Mouse (Mus musculus) spleen, postnatal 10 days (tissue): ENCODE data around the gene Kat2a.

Experiments used
- DNase-seq, 2 experiments: peaks; one replicate each; pipeline ENCODE4 v3.0.0; 2021 to 2022; ENCODE audit warnings: low spot score in 2 of 2

Gene Kat2a

GRCm38 (mm10) chr11:100735954-100736745, 23.9 kb upstream of the Kat2a start:
- DNase-seq: peak; percentile 39 to 46

GRCm38 (mm10) chr11:100735134-100735865, 23.0 kb upstream of the Kat2a start:
- DNase-seq: no peak

DNA sequence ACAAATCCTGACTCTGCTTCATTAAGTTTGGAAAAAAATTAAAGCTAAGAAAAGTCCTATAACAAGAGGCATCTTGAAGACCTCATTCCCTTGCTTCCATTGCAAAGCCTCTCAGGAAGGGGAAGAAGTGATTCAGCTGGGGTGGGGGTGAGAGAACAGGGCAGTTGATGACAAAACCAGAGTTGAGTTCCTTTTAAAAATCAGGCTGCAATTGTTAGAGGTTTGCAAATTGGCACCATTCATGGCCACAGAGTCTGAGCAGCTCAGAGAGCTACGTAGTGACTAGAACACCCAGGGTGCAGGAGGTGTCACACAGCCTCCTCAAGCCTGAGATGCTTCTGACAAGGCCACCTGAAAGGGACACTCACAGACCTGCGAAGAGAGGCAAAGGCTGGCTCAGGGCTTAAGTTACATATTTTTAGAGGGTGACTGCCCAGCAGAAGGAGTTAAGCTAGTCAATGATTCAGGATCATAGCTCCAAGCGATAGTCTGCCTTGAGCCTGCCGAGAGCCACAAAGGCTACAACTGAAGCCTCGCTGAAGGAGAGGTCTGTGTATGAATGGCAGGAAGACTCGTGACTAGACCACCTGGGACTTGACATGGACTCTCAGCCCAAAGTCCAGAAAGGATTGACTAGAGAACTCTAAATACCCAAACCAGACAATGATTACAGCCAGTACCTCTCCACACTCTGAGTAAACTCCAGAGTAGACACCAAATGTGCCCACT, 18.4 kb upstream of the Kat2a start:
- DNase-seq: no peak

DNA sequence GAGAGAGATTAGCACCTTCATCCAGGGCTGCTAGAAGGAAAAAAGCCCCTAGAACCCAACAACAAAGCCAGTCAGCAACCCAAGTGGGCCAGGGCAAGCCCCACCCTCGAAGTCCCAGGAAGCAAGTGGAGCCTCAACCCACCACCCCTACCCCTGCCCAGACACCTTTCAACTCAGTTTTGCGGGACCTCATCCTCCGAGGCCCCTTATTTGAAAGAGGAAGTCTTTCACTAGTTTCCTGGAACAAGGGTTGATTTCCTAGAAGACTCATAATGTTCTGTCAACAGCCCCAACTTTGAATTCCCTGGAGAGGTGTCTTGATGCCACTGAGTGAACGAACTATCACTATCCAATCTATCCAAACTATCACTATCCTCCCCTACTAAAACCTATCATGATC, 17.7 kb upstream of the Kat2a start:
- DNase-seq: no peak

DNA sequence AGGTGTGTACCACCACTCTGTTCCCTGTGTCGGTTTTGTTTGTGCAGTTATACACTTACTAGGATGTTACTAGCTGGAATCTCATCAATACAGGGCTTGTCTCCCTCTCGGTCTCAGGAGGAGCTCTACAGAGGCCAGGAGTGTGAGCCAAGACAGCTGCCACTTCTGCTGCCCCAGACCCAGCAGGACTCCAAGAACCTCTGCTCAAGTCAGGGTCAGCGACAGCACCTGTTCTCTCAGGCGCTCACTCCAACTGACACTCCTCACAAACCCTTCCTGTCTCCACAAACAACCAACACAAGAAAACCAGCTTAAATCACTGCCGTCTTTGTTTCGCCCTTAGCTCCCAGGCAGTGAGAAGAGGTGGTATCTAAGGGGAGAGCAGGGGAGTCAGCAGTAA, 16.3 kb upstream of the Kat2a start:
- DNase-seq: no peak

- DNase-seq: no peak
Observed at GRCm38 (mm10) chr11:100727201-100727600, 14.9 kb upstream of the Kat2a start.

GRCm38 (mm10) chr11:100724919-100725512, 12.8 kb upstream of the Kat2a start:
- DNase-seq: no peak

- no peak for DNase-seq
Observed at GRCm38 (mm10) chr11:100722493-100723028, 10.3 kb upstream of the Kat2a start.

- no peak for DNase-seq
Observed at GRCm38 (mm10) chr11:100721776-100722492, 9.7 kb upstream of the Kat2a start.

DNA sequence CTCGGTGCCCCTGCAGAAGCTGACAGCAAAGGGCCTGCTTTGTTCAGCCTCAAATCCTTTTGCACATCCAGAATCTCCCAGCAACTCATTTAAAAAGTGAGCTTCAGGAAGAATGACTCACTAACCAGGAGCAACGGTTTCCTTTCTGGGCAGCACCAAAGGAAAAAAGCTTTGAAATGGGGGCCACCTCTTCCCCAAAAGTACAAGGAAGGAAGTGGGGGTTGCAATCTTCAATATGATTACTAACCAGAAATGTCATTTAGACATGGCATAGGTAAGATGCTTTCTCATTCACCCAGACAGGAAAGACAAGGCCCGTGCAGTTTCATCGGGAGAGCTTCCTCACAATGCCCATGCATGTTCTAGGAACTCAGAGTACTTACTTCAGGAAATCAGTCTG, 9.0 kb upstream of the Kat2a start:
- no peak for DNase-seq

- no peak for DNase-seq
Observed at GRCm38 (mm10) chr11:100720345-100720744, 8.1 kb upstream of the Kat2a start.

- DNase-seq: no peak
Observed at GRCm38 (mm10) chr11:100719893-100720292, 7.6 kb upstream of the Kat2a start.

DNA sequence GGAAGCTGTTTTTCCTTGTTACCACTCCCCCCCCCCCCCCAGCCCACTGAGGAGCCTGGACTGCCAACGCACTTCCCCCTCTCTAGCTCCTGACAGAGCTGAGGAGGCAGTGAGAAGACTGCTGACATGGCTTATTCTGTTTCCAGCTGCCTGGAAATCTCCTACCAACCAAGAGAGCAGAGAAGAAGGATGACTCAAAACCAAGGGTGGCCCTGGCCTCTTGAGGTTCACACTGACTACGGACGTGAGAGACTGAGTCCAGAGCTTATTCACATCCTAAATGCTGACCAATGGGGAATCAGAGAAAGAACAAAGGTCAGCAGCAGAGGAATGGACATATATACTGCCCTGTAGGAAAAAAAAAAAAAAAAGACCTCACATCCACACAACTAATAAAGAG, 7.0 kb upstream of the Kat2a start:
- no peak for DNase-seq

- no peak for DNase-seq
Observed at GRCm38 (mm10) chr11:100718866-100719265, 6.6 kb upstream of the Kat2a start.

- no peak for DNase-seq
Observed at GRCm38 (mm10) chr11:100718462-100718861, 6.2 kb upstream of the Kat2a start.

DNA sequence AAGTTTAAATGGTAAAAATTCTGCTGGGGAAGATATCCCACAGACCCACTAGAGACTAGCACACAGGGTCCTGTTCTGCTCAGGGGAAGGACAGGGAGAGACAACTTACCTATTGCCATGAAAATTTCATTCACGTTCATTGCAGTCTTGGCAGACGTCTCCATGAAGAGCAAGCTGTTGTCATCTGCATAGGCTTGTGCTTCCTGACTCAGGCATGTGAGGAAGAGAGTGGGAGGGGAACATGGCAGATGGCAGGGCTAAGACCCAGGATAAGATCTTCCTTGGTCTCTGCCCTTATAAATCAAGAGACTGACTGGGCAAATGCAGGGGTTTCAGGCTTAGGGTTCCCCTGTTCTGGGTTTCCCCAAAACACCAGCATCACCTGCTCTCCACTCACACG, 4.4 kb upstream of the Kat2a start:
- DNase-seq: no peak

DNA sequence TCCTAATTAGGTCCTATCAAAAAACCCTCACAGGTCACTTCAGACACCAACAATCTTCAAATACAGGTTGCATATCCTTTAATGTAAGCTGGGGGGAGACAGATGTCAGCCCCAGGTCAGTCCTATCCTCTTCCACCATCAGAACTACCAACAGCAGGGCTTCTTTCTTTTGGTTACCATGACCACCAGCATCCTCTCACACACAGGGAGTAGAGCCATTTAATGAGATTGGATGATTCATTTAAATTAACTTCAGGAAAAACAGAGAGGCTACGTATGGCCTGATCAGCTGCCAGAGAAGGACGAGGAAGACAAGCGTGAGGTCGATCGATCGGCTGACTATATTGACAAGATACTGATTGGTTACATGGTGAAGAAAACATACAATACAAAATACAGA, 2.7 kb upstream of the Kat2a start:
- no peak for DNase-seq

DNA sequence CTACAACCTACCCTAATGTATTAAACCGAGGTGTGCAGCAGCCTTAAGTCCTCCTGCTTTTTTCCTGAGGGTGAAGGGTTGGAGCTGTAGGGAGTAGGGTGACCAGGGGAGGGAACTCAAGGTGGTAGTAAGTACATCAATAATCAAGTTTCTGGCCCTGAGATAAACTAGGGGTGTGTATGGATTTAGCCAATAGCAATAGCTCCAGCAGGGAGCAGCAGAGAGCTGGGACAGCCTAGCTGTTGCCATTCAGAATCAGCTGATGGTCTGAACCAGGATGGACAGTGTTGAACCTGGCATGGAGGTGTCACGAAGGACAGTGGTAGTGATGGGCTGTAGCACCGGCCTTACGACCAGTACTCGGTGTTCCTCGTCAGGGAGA, 2.3 kb upstream of the Kat2a start:
- peak; percentile 79 to 92 for DNase-seq

GRCm38 (mm10) chr11:100713735-100714533, 1.7 kb upstream of the Kat2a start, which contains the start of gene Hspb9:
TSS of gene Hspb9 (plus strand) at chr11:100713850.
- DNase-seq: peak; percentile 65 to 80

DNA sequence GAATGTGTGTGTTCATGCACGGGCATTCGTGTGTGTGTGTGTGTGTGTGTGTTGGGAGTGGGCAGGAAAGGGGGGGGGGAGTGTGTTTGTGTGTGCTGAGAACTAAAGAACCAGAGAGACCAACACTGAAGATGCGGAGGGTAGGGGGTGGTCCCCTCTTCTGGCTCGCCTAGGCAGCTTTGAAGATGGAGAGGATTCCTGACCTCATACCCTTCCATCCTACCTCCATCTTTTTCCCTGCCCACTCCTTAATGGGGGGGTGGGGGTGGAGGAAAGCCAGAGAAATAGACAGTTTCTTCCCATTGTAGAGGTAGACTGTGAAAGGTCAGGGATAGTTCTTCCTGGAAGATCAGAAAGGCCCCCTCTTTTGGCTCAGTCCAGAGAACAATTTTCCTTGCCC, 909 bp upstream of the Kat2a start:
- DNase-seq: no peak
